Mouse (Mus musculus): ENCODE results near the gene Mapk10. TPM values are rescaled to one million over a fixed set of nuclear protein-coding genes. Genes with fewer than 3 reads are reported as not detected.

Gene Mapk10
- polyA plus RNA-seq, 1 experiment from 2014 or later = 8.8 TPM

GRCm38 (mm10) chr5:103020127-103020526 lies 191.0 kb downstream of the Mapk10 start:
- WGBS = 92% methylated on average over 5 of the region's 5 CpGs
- no peak overlapping the region for H3K9ac ChIP-seq (ENCODE audit: low read length)
- no peak overlapping the region for H3K4me2 ChIP-seq (ENCODE audit: low read length)
- H3K9me3 ChIP-seq (ENCODE audit: control insufficient read depth, low read length) = no peaks in the 10 kb centered on the region
- no peaks in the 10 kb centered on the region for H3K36me3 ChIP-seq (ENCODE audit: control insufficient read depth, insufficient read depth, low read length)
- H3K4me1 ChIP-seq (replicated peaks; ENCODE audit: control insufficient read depth, insufficient read depth, low read length) = no peaks in the 10 kb centered on the region
- DNase-seq (ENCODE audit: low spot score) (no peak), ATAC-seq (replicated peaks; ENCODE audit: low FRiP score, low TSS enrichment, low read depth) (no peak)
- no peaks in the 10 kb centered on the region for H3K27me3 ChIP-seq (replicated peaks; ENCODE audit: control insufficient read depth, insufficient read depth, low read length)
- H3K4me3 ChIP-seq (ENCODE audit: low read depth, low read length) = no peak overlapping the region
- H3K27ac ChIP-seq (ENCODE audit: low read depth) = no peak overlapping the region

GRCm38 (mm10) chr5:103017637-103018036 lies 193.5 kb downstream of the Mapk10 start:
- Histone ChIP-seq H3K4me2 (ENCODE audit: low read length) (no peak overlapping the region), H3K36me3 (ENCODE audit: control insufficient read depth, insufficient read depth, low read length) (no peaks in the 10 kb centered on the region), H3K27ac (ENCODE audit: low read depth) (no peak overlapping the region), H3K9ac (ENCODE audit: low read length) (no peak overlapping the region), H3K4me1 (replicated peaks; ENCODE audit: control insufficient read depth, insufficient read depth, low read length) (no peaks in the 10 kb centered on the region), H3K27me3 (replicated peaks; ENCODE audit: control insufficient read depth, insufficient read depth, low read length) (no peaks in the 10 kb centered on the region), H3K9me3 (ENCODE audit: control insufficient read depth, low read length) (no peaks in the 10 kb centered on the region), H3K4me3 (ENCODE audit: low read depth, low read length) (no peak overlapping the region)
- DNase-seq (ENCODE audit: low spot score) = no peak
- 78% methylated on average over 7 of the region's 7 CpGs for WGBS
- ATAC-seq (replicated peaks; ENCODE audit: low FRiP score, low TSS enrichment, low read depth) = no peak

GRCm38 (mm10) chr5:103014309-103014708 lies 196.8 kb downstream of the Mapk10 start:
- Histone ChIP-seq H3K9me3 (ENCODE audit: control insufficient read depth, low read length) (no peaks in the 10 kb centered on the region), H3K27ac (ENCODE audit: low read depth) (no peak overlapping the region), H3K4me2 (ENCODE audit: low read length) (no peak overlapping the region), H3K4me1 (replicated peaks; ENCODE audit: control insufficient read depth, insufficient read depth, low read length) (no peaks in the 10 kb centered on the region), H3K36me3 (ENCODE audit: control insufficient read depth, insufficient read depth, low read length) (no peaks in the 10 kb centered on the region), H3K27me3 (replicated peaks; ENCODE audit: control insufficient read depth, insufficient read depth, low read length) (no peaks in the 10 kb centered on the region), H3K9ac (ENCODE audit: low read length) (no peak overlapping the region), H3K4me3 (ENCODE audit: low read depth, low read length) (no peak overlapping the region)
- 86% methylated on average over 4 of the region's 4 CpGs for WGBS
- ATAC-seq (replicated peaks; ENCODE audit: low FRiP score, low TSS enrichment, low read depth) = no peak
- DNase-seq (ENCODE audit: low spot score) = no peak

GRCm38 (mm10) chr5:103008894-103009293 lies 202.2 kb downstream of the Mapk10 start:
- H3K27ac ChIP-seq (ENCODE audit: low read depth) = no peak overlapping the region
- H3K27me3 ChIP-seq (replicated peaks; ENCODE audit: control insufficient read depth, insufficient read depth, low read length) = no peaks in the 10 kb centered on the region
- no peak for DNase-seq (ENCODE audit: low spot score)
- WGBS = 78% methylated on average over 4 of the region's 4 CpGs
- no peak for ATAC-seq (replicated peaks; ENCODE audit: low FRiP score, low TSS enrichment, low read depth)
- no peaks in the 10 kb centered on the region for H3K9me3 ChIP-seq (ENCODE audit: control insufficient read depth, low read length)
- H3K4me2 ChIP-seq (ENCODE audit: low read length) = no peak overlapping the region
- no peak overlapping the region for H3K4me3 ChIP-seq (ENCODE audit: low read depth, low read length)
- H3K36me3 ChIP-seq (ENCODE audit: control insufficient read depth, insufficient read depth, low read length) = no peaks in the 10 kb centered on the region
- no peaks in the 10 kb centered on the region for H3K4me1 ChIP-seq (replicated peaks; ENCODE audit: control insufficient read depth, insufficient read depth, low read length)
- H3K9ac ChIP-seq (ENCODE audit: low read length) = no peak overlapping the region

GRCm38 (mm10) chr5:103002116-103002515 lies 209.0 kb downstream of the Mapk10 start:
- DNase-seq (ENCODE audit: low spot score) = no peak
- WGBS = 63% methylated on average over 7 of the region's 7 CpGs

GRCm38 (mm10) chr5:103000572-103000971 lies 210.6 kb downstream of the Mapk10 start:
- ATAC-seq (replicated peaks; ENCODE audit: low FRiP score, low TSS enrichment, low read depth) (no peak), DNase-seq (ENCODE audit: low spot score) (no peak)
- H3K4me2 ChIP-seq (ENCODE audit: low read length) = no peak overlapping the region
- H3K27me3 ChIP-seq (replicated peaks; ENCODE audit: control insufficient read depth, insufficient read depth, low read length) = no peaks in the 10 kb centered on the region
- H3K4me3 ChIP-seq (ENCODE audit: low read depth, low read length) = no peak overlapping the region
- H3K27ac ChIP-seq (ENCODE audit: low read depth) = no peak overlapping the region
- no peaks in the 10 kb centered on the region for H3K36me3 ChIP-seq (ENCODE audit: control insufficient read depth, insufficient read depth, low read length)
- H3K9me3 ChIP-seq (ENCODE audit: control insufficient read depth, low read length) = no peaks in the 10 kb centered on the region
- H3K9ac ChIP-seq (ENCODE audit: low read length) = no peak overlapping the region
- 90% methylated on average over 6 of the region's 6 CpGs for WGBS
- H3K4me1 ChIP-seq (replicated peaks; ENCODE audit: control insufficient read depth, insufficient read depth, low read length) = no peaks in the 10 kb centered on the region

More at GRCm38 (mm10) chr5:103002116-103002515, 209.0 kb downstream of the Mapk10 start:
- Histone ChIP-seq H3K4me2 (ENCODE audit: low read length) (no peak overlapping the region), H3K36me3 (ENCODE audit: control insufficient read depth, insufficient read depth, low read length) (no peaks in the 10 kb centered on the region), H3K9me3 (ENCODE audit: control insufficient read depth, low read length) (no peaks in the 10 kb centered on the region), H3K4me1 (replicated peaks; ENCODE audit: control insufficient read depth, insufficient read depth, low read length) (no peaks in the 10 kb centered on the region), H3K27ac (ENCODE audit: low read depth) (no peak overlapping the region), H3K27me3 (replicated peaks; ENCODE audit: control insufficient read depth, insufficient read depth, low read length) (no peaks in the 10 kb centered on the region), H3K9ac (ENCODE audit: low read length) (no peak overlapping the region), H3K4me3 (ENCODE audit: low read depth, low read length) (no peak overlapping the region)
- ATAC-seq (replicated peaks; ENCODE audit: low FRiP score, low TSS enrichment, low read depth) = no peak

- ATAC-seq (replicated peaks; ENCODE audit: low FRiP score, low TSS enrichment, low read depth) = no peak
These were observed 212.6 kb downstream of the Mapk10 start for GRCm38 (mm10) chr5:102998524-102998923.

GRCm38 (mm10) chr5:102997907-102998306 lies 213.2 kb downstream of the Mapk10 start:
- WGBS = 89% methylated on average over 11 of the region's 11 CpGs
- no peak overlapping the region for H3K27ac ChIP-seq (ENCODE audit: low read depth)
- H3K27me3 ChIP-seq (replicated peaks; ENCODE audit: control insufficient read depth, insufficient read depth, low read length) = no peaks in the 10 kb centered on the region

More at GRCm38 (mm10) chr5:102998524-102998923, 212.6 kb downstream of the Mapk10 start:
- Histone ChIP-seq H3K4me1 (replicated peaks; ENCODE audit: control insufficient read depth, insufficient read depth, low read length) (no peaks in the 10 kb centered on the region), H3K9me3 (ENCODE audit: control insufficient read depth, low read length) (no peaks in the 10 kb centered on the region), H3K9ac (ENCODE audit: low read length) (no peak overlapping the region), H3K4me3 (ENCODE audit: low read depth, low read length) (no peak overlapping the region), H3K4me2 (ENCODE audit: low read length) (no peak overlapping the region), H3K36me3 (ENCODE audit: control insufficient read depth, insufficient read depth, low read length) (no peaks in the 10 kb centered on the region), H3K27me3 (replicated peaks; ENCODE audit: control insufficient read depth, insufficient read depth, low read length) (no peaks in the 10 kb centered on the region), H3K27ac (ENCODE audit: low read depth) (no peak overlapping the region)
- 82% methylated on average over 7 of the region's 7 CpGs for WGBS
- no peak for DNase-seq (ENCODE audit: low spot score)

GRCm38 (mm10) chr5:102996331-102996730 lies 214.8 kb downstream of the Mapk10 start:
- no peak overlapping the region for H3K4me2 ChIP-seq (ENCODE audit: low read length)
- no peak overlapping the region for H3K4me3 ChIP-seq (ENCODE audit: low read depth, low read length)
- no peaks in the 10 kb centered on the region for H3K9me3 ChIP-seq (ENCODE audit: control insufficient read depth, low read length)
- WGBS = 84% methylated on average over 7 of the region's 7 CpGs
- no peaks in the 10 kb centered on the region for H3K4me1 ChIP-seq (replicated peaks; ENCODE audit: control insufficient read depth, insufficient read depth, low read length)
- no peak overlapping the region for H3K9ac ChIP-seq (ENCODE audit: low read length)
- no peak overlapping the region for H3K27ac ChIP-seq (ENCODE audit: low read depth)
- DNase-seq (ENCODE audit: low spot score) (no peak), ATAC-seq (replicated peaks; ENCODE audit: low FRiP score, low TSS enrichment, low read depth) (no peak)
- no peaks in the 10 kb centered on the region for H3K36me3 ChIP-seq (ENCODE audit: control insufficient read depth, insufficient read depth, low read length)
- H3K27me3 ChIP-seq (replicated peaks; ENCODE audit: control insufficient read depth, insufficient read depth, low read length) = no peaks in the 10 kb centered on the region

More at GRCm38 (mm10) chr5:102997907-102998306, 213.2 kb downstream of the Mapk10 start:
- no peak overlapping the region for H3K4me3 ChIP-seq (ENCODE audit: low read depth, low read length)
- no peak for DNase-seq (ENCODE audit: low spot score)
- H3K9me3 ChIP-seq (ENCODE audit: control insufficient read depth, low read length) = no peaks in the 10 kb centered on the region
- ATAC-seq (replicated peaks; ENCODE audit: low FRiP score, low TSS enrichment, low read depth) = no peak
- H3K9ac ChIP-seq (ENCODE audit: low read length) = no peak overlapping the region
- H3K4me1 ChIP-seq (replicated peaks; ENCODE audit: control insufficient read depth, insufficient read depth, low read length) = no peaks in the 10 kb centered on the region
- no peaks in the 10 kb centered on the region for H3K36me3 ChIP-seq (ENCODE audit: control insufficient read depth, insufficient read depth, low read length)
- no peak overlapping the region for H3K4me2 ChIP-seq (ENCODE audit: low read length)

All from intestine, embryonic 14.5 days (tissue).